Mouse (Mus musculus) CH12.LX (cell line): ENCODE data around the gene Abca17. TPM values are rescaled to one million over a fixed set of nuclear protein-coding genes. Genes with fewer than 3 reads are reported as not detected.

Experiments used
- DNase-seq: peaks from one replicate; pipeline ENCODE4 v3.0.0-alpha.2; 2013; ENCODE audit errors: extremely low read depth
- H3K27ac ChIP-seq: 2 replicates; pipeline ENCODE4 v1.5.1; 2012; ENCODE audit warnings: low read depth, mild to moderate bottlenecking, control low read depth, moderate library complexity; ENCODE audit not compliant: insufficient read depth
- H3K27me3 ChIP-seq: replicated peaks from 2 replicates; pipeline ENCODE3; 2012; ENCODE audit warnings: inconsistent platforms
- H3K36me3 ChIP-seq, 2 experiments: replicated peaks in 1 of 2; 2 replicates each; pipeline versions ENCODE3 to v1.6.1; 2012; ENCODE audit warnings: inconsistent platforms in 1 of 2, low read length in 1 of 2, mild to moderate bottlenecking in 1 of 2, mixed read lengths in 1 of 2, moderate library complexity in 1 of 2; ENCODE audit not compliant: control insufficient read depth in 1 of 2, insufficient read depth in 1 of 2
- H3K4me1 ChIP-seq, 2 experiments: 2 replicates each; pipeline ENCODE4 v1.6.1; 2012; ENCODE audit warnings: inconsistent platforms in 1 of 2, moderate library complexity in 1 of 2; ENCODE audit not compliant: insufficient read depth in 2 of 2, control insufficient read depth in 1 of 2
- H3K4me2 ChIP-seq: 2 replicates; pipeline ENCODE4 v1.6.1; 2012; ENCODE audit warnings: low read depth, mild to moderate bottlenecking, control low read depth; ENCODE audit not compliant: poor library complexity, insufficient read depth, severe bottlenecking
- H3K4me3 ChIP-seq, 3 experiments: fragments of 150-350 bp in 1 of 3; sonication (generic) in 1 of 3; replicated peaks in 1 of 3; 2 replicates each; pipeline versions ENCODE3 to v1.5.1; 2011 to 2012; ENCODE audit warnings: low read depth in 2 of 3, low read length in 2 of 3, mild to moderate bottlenecking in 2 of 3, moderate library complexity in 2 of 3, control low read depth in 1 of 3, improper control_type of control experiment in 1 of 3, inconsistent platforms in 1 of 3, mixed read lengths in 1 of 3; ENCODE audit not compliant: poor library complexity in 1 of 3
- H3K79me2 ChIP-seq: replicated peaks from 2 replicates; pipeline ENCODE4 v1.6.1; 2012; ENCODE audit warnings: mild to moderate bottlenecking, moderate library complexity; ENCODE audit not compliant: control insufficient read depth, poor library complexity, insufficient read depth, severe bottlenecking; ENCODE audit errors: extremely low read depth
- H3K9ac ChIP-seq: 2 replicates; pipeline ENCODE4 v1.6.1; 2012; ENCODE audit warnings: low read depth, mild to moderate bottlenecking, control low read depth, moderate library complexity; ENCODE audit not compliant: insufficient read depth
- H3K9me3 ChIP-seq: replicated peaks from 2 replicates; pipeline ENCODE3; 2012; ENCODE audit warnings: low read length, inconsistent platforms, mixed read lengths
- CTCF ChIP-seq, 2 experiments: IDR thresholded peaks in 1 of 2; conservative IDR thresholded peaks in 1 of 2; 2 replicates each; pipeline ENCODE4 v1.5.1; 2011 to 2012; ENCODE audit warnings: low read depth in 2 of 2, low read length in 2 of 2, improper control_type of control experiment in 1 of 2, inconsistent platforms in 1 of 2, mild to moderate bottlenecking in 1 of 2, moderate library complexity in 1 of 2
- E2F4 ChIP-seq: IDR thresholded peaks from 2 replicates; pipeline ENCODE4 v1.6.1; 2011; ENCODE audit warnings: low read depth, low read length, improper control_type of control experiment; ENCODE audit not compliant: insufficient replicate concordance
- ELF1 ChIP-seq: IDR thresholded peaks from 2 replicates; pipeline ENCODE4 v1.6.1; 2014; ENCODE audit warnings: low read depth, mild to moderate bottlenecking, inconsistent platforms, low read length, improper control_type of control experiment
- HCFC1 ChIP-seq: IDR thresholded peaks from 2 replicates; pipeline ENCODE4 v1.6.1; 2012; ENCODE audit warnings: low read depth, mild to moderate bottlenecking, inconsistent platforms, low read length, improper control_type of control experiment
- MEF2A ChIP-seq: IDR thresholded peaks from 2 replicates; pipeline ENCODE4 v1.6.1; 2014; ENCODE audit warnings: low read depth, mild to moderate bottlenecking, inconsistent platforms, low read length, improper control_type of control experiment, borderline replicate concordance
- MXI1 ChIP-seq: IDR thresholded peaks from 2 replicates; pipeline ENCODE4 v1.6.1; 2011; ENCODE audit warnings: mild to moderate bottlenecking, low read depth, low read length, improper control_type of control experiment
- PAX5 ChIP-seq: IDR thresholded peaks from 2 replicates; pipeline ENCODE4 v1.6.1; 2012; ENCODE audit warnings: low read length, inconsistent platforms, mixed read lengths
- POLR2AphosphoS2 ChIP-seq: IDR thresholded peaks from 2 replicates; pipeline ENCODE4 v1.6.1; 2011; ENCODE audit warnings: low read depth, low read length, improper control_type of control experiment
- RAD21 ChIP-seq: IDR thresholded peaks from 2 replicates; pipeline ENCODE4 v1.6.1; 2011; ENCODE audit warnings: low read depth, mild to moderate bottlenecking, low read length, improper control_type of control experiment, moderate library complexity
- RCOR1 ChIP-seq: conservative IDR thresholded peaks from 2 replicates; pipeline ENCODE4 v1.6.1; 2012; ENCODE audit warnings: low read depth, mild to moderate bottlenecking, inconsistent platforms, low read length, improper control_type of control experiment
- SMC3 ChIP-seq: IDR thresholded peaks from 2 replicates; pipeline ENCODE4 v1.6.1; 2011; ENCODE audit warnings: low read depth, low read length, improper control_type of control experiment
- ZC3H11A ChIP-seq: IDR thresholded peaks from 2 replicates; pipeline ENCODE4 v1.6.1; 2012; ENCODE audit warnings: low read depth, mild to moderate bottlenecking, inconsistent platforms, low read length, improper control_type of control experiment
- ZKSCAN1 ChIP-seq: IDR thresholded peaks from 2 replicates; pipeline ENCODE4 v1.6.1; 2012; ENCODE audit warnings: low read depth, inconsistent platforms, low read length, improper control_type of control experiment, borderline replicate concordance
- dilution Hi-C: fragments of 300-500 bp; cut with MboI; formaldehyde crosslinking; loops from 2 replicates; pipeline ENCODE4 v1.14.3; 2020; ENCODE audit warnings: low sequenced_read_pairs; ENCODE audit not compliant: extremely low pct_unique_long_range_greater_than_20kb, extremely low pct_ligation_motif_present
- in situ Hi-C: fragments of 300-500 bp; cut with MboI; formaldehyde crosslinking; loops from 3 replicates; pipeline ENCODE4 v1.14.3; 2019; ENCODE audit warnings: low sequenced_read_pairs, low pct_ligation_motif_present, low pct_unique_long_range_greater_than_20kb, mixed read lengths
- polyA plus RNA-seq: library from polyadenylated mRNA; unstranded; fragments of >175 nt; gene quantifications from 2 replicates; pipeline ENCODE4 v1.2.1, GENCODE M21; 2012; ENCODE audit warnings: low read depth; ENCODE audit not compliant: insufficient read length
- total RNA-seq, 2 experiments: library from RNA; depleted of rRNA; stranded (reverse); fragments of 300-350 nt in 1 of 2; fragments of >200 nt in 1 of 2; gene quantifications; 2 replicates each; pipeline ENCODE4 v1.2.3; 2012 to 2014

Gene Abca17
- total and polyA plus RNA-seq, 3 experiments, result not detected

DNA sequence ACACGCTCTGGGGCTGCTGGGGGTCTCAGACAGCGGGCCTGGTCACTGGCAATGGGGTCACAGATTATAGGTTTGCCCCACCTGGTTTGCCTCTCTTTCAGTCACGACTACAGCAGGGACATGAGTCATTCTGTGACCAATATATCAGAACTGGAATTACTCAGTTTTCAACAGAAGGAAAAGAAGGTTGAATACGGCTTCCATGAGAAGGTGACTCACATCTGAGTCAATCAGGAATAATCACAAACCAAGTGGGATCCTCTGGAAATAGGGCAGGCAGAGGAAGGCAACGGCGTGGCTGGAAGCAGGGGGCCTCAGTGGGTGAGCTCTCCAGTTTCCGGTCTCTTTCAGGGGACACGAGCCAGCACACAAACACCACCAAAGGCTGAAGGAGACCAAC, 106.8 kb downstream of the Abca17 start:
- no peak for TF ChIP-seq MEF2A
- TF ChIP-seq ELF1, result no peak
- no peak for TF ChIP-seq SMC3
- TF ChIP-seq RCOR1, result no peak
- no peaks in the 10 kb centered on the region for H3K79me2 ChIP-seq
- H3K9me3 ChIP-seq, result peaks cover 19% of the 10 kb centered on the region
- H3K4me2 ChIP-seq, result no peak overlapping the region
- no peak for DNase-seq
- H3K27ac ChIP-seq, result no peak overlapping the region
- peaks cover 0 to 5% of the 10 kb centered on the region in 2 experiments; a peak in 1 of 4 replicates for H3K4me1 ChIP-seq
- H3K36me3 ChIP-seq, result peaks cover 70 to 86% of the 10 kb centered on the region in 2 experiments
- in situ Hi-C loops, result no loop called here
- H3K27me3 ChIP-seq, result no peaks in the 10 kb centered on the region
- no peak overlapping the region for H3K4me3 ChIP-seq
- no peak overlapping the region for H3K9ac ChIP-seq
- dilution Hi-C loops, result no loop called here

- H3K27ac ChIP-seq, result no peak overlapping the region
- H3K36me3 ChIP-seq, result peaks cover 76 to 86% of the 10 kb centered on the region in 2 experiments
- no peak overlapping the region for H3K4me2 ChIP-seq
- TF ChIP-seq POLR2AphosphoS2 (no peak), HCFC1 (no peak), RCOR1 (no peak), PAX5 (no peak), MXI1 (no peak), E2F4 (no peak), RAD21 (peak; percentile 44), ZC3H11A (no peak), CTCF (conservative IDR thresholded peaks at IDR 0.05 in 1 of 2, IDR thresholded peaks at IDR 0.05 in 1 of 2; ENCODE audit: low read depth in 2 of 2, low read length in 2 of 2) (peak; percentile 63 to 72), ZKSCAN1 (no peak), SMC3 (peak; percentile 34; the same call in 1 of the 2 replicates)
- H3K27me3 ChIP-seq, result no peaks in the 10 kb centered on the region
- no peak overlapping the region for H3K9ac ChIP-seq
- no peak overlapping the region for H3K4me3 ChIP-seq
- DNase-seq, result peak; percentile 40
- dilution Hi-C loops (no loop called here), in situ Hi-C loops (no loop called here)
- H3K79me2 ChIP-seq, result no peaks in the 10 kb centered on the region
- 0 out of 4 replicates have a peak, but pooled peaks cover 0 to 2% of the 10 kb centered on the region in 2 experiments for H3K4me1 ChIP-seq
- peaks cover 19% of the 10 kb centered on the region for H3K9me3 ChIP-seq
Observed at GRCm38 (mm10) chr17:24243311-24243969, 107.4 kb downstream of the Abca17 start.
